Mouse (Mus musculus) MEL (cell line): Measurements from ENCODE around the gene Apbb1. TPM values are rescaled to one million over a fixed set of nuclear protein-coding genes. Genes with fewer than 3 reads are reported as not detected.

Experiments
- DNase-seq: peaks from one replicate; pipeline ENCODE4 v3.0.0; 2011; ENCODE audit warnings: low read depth, low spot score
- H3K27ac ChIP-seq: 2 replicates; pipeline ENCODE4 v1.5.1; 2012; ENCODE audit warnings: low read depth, mild to moderate bottlenecking, control low read depth, low read length, moderate library complexity; ENCODE audit not compliant: control insufficient read depth
- H3K27me3 ChIP-seq, 2 experiments: fragments of 150-350 bp in 1 of 2; sonication (generic) in 1 of 2; 2 replicates each; pipeline ENCODE4 v1.6.1; 2012; ENCODE audit warnings: low read length in 2 of 2, mild to moderate bottlenecking in 2 of 2, improper control_type of control experiment in 1 of 2, moderate library complexity in 1 of 2; ENCODE audit not compliant: insufficient read depth in 2 of 2, control insufficient read depth in 1 of 2
- H3K36me3 ChIP-seq, 2 experiments: 2 replicates each; pipeline ENCODE4 v1.6.1; 2012 to 2014; ENCODE audit warnings: low read length in 2 of 2, improper control_type of control experiment in 1 of 2, inconsistent platforms in 1 of 2, mild to moderate bottlenecking in 1 of 2; ENCODE audit not compliant: insufficient read depth in 2 of 2, control insufficient read depth in 1 of 2
- H3K4me1 ChIP-seq, 2 experiments: fragments of 150-350 bp in 1 of 2; sonication (generic) in 1 of 2; 2 replicates each; pipeline ENCODE4 v1.6.1; 2012; ENCODE audit warnings: low read length in 2 of 2, improper control_type of control experiment in 1 of 2, mild to moderate bottlenecking in 1 of 2; ENCODE audit not compliant: insufficient read depth in 2 of 2, control insufficient read depth in 1 of 2
- H3K4me3 ChIP-seq, 2 experiments: fragments of 150-350 bp in 1 of 2; sonication (generic) in 1 of 2; 2 replicates each; pipeline ENCODE4 v1.5.1; 2012; ENCODE audit warnings: low read depth in 2 of 2, low read length in 2 of 2, mild to moderate bottlenecking in 2 of 2, moderate library complexity in 2 of 2, control low read depth in 1 of 2, improper control_type of control experiment in 1 of 2; ENCODE audit not compliant: control insufficient read depth in 1 of 2, insufficient read depth in 1 of 2
- H3K79me2 ChIP-seq: 2 replicates; pipeline ENCODE4 v1.6.1; 2012; ENCODE audit warnings: mild to moderate bottlenecking, low read length, moderate library complexity; ENCODE audit not compliant: control insufficient read depth, poor library complexity, insufficient read depth
- H3K9ac ChIP-seq: 2 replicates; pipeline ENCODE4 v1.6.1; 2012; ENCODE audit warnings: low read depth, mild to moderate bottlenecking, control low read depth, low read length, moderate library complexity; ENCODE audit not compliant: control insufficient read depth, poor library complexity, severe bottlenecking
- H3K9me3 ChIP-seq: fragments of 150-350 bp; sonication (generic); replicated peaks from 2 replicates; pipeline ENCODE4 v1.6.1; 2012; ENCODE audit warnings: mild to moderate bottlenecking, low read length, improper control_type of control experiment, moderate library complexity; ENCODE audit not compliant: insufficient read depth
- BHLHE40 ChIP-seq: IDR thresholded peaks from 2 replicates; pipeline ENCODE4 v1.6.1; 2012; ENCODE audit warnings: low read depth, mild to moderate bottlenecking, inconsistent platforms, low read length, improper control_type of control experiment, borderline replicate concordance
- CHD1 ChIP-seq: IDR thresholded peaks from 2 replicates; pipeline ENCODE4 v1.6.1; 2012; ENCODE audit warnings: low read depth, mild to moderate bottlenecking, inconsistent platforms, low read length, improper control_type of control experiment
- CHD2 ChIP-seq: IDR thresholded peaks from 2 replicates; pipeline ENCODE4 v1.6.1; 2011; ENCODE audit warnings: low read length, improper control_type of control experiment
- E2F4 ChIP-seq: IDR thresholded peaks from 2 replicates; pipeline ENCODE4 v1.6.1; 2011; ENCODE audit warnings: low read depth, low read length, improper control_type of control experiment, borderline replicate concordance
- ELF1 ChIP-seq: IDR thresholded peaks from 2 replicates; pipeline ENCODE4 v1.6.1; 2014; ENCODE audit warnings: low read depth, mild to moderate bottlenecking, inconsistent platforms, low read length, improper control_type of control experiment, moderate library complexity
- EP300 ChIP-seq, 2 experiments: IDR thresholded peaks; 2 replicates each; pipeline ENCODE4 v1.6.1; 2011; ENCODE audit warnings: improper control_type of control experiment in 2 of 2, low read length in 2 of 2, low read depth in 1 of 2, mild to moderate bottlenecking in 1 of 2
- ETS1 ChIP-seq: IDR thresholded peaks from 2 replicates; pipeline ENCODE4 v1.6.1; 2012; ENCODE audit warnings: low read depth, mild to moderate bottlenecking, inconsistent platforms, low read length, improper control_type of control experiment, moderate library complexity
- GABPA ChIP-seq: IDR thresholded peaks from 2 replicates; pipeline ENCODE4 v1.6.1; 2012; ENCODE audit warnings: low read depth, mild to moderate bottlenecking, inconsistent platforms, low read length, improper control_type of control experiment, moderate library complexity
- HCFC1 ChIP-seq: IDR thresholded peaks from 2 replicates; pipeline ENCODE4 v1.6.1; 2012; ENCODE audit warnings: low read depth, mild to moderate bottlenecking, inconsistent platforms, low read length, improper control_type of control experiment, moderate library complexity
- KAT2A ChIP-seq: conservative IDR thresholded peaks from 2 replicates; pipeline ENCODE4 v1.6.1; 2012; ENCODE audit warnings: low read depth, low read length, improper control_type of control experiment, inconsistent platforms
- MAX ChIP-seq: IDR thresholded peaks from 2 replicates; pipeline ENCODE4 v1.6.1; 2011; ENCODE audit warnings: low read length, improper control_type of control experiment
- MAZ ChIP-seq: IDR thresholded peaks from 2 replicates; pipeline ENCODE4 v1.6.1; 2012; ENCODE audit warnings: low read depth, mild to moderate bottlenecking, inconsistent platforms, low read length, improper control_type of control experiment
- MXI1 ChIP-seq: IDR thresholded peaks from 2 replicates; pipeline ENCODE4 v1.6.1; 2011; ENCODE audit warnings: mild to moderate bottlenecking, low read depth, low read length, improper control_type of control experiment
- MYB ChIP-seq: IDR thresholded peaks from 2 replicates; pipeline ENCODE4 v1.6.1; 2011; ENCODE audit warnings: mild to moderate bottlenecking, low read depth, low read length, improper control_type of control experiment
- MYC ChIP-seq: IDR thresholded peaks from 2 replicates; pipeline ENCODE4 v1.6.1; 2011; ENCODE audit warnings: low read depth, mild to moderate bottlenecking, low read length, improper control_type of control experiment, moderate library complexity
- NELFE ChIP-seq: IDR thresholded peaks from 2 replicates; pipeline ENCODE4 v1.6.1; 2011; ENCODE audit warnings: low read depth, low read length, improper control_type of control experiment
- NRF1 ChIP-seq: IDR thresholded peaks from 2 replicates; pipeline ENCODE4 v1.6.1; 2014; ENCODE audit warnings: low read depth, mild to moderate bottlenecking, inconsistent platforms, low read length, improper control_type of control experiment, moderate library complexity; ENCODE audit not compliant: poor library complexity, insufficient read depth, severe bottlenecking
- POLR2AphosphoS5 ChIP-seq: IDR thresholded peaks from 2 replicates; pipeline ENCODE4 v1.6.1; 2012; ENCODE audit warnings: low read depth, borderline replicate concordance, mild to moderate bottlenecking, inconsistent platforms, low read length, moderate library complexity, mixed read lengths
- RCOR1 ChIP-seq: IDR thresholded peaks from 2 replicates; pipeline ENCODE4 v1.6.1; 2012; ENCODE audit warnings: low read depth, mild to moderate bottlenecking, inconsistent platforms, low read length, improper control_type of control experiment
- SIN3A ChIP-seq: IDR thresholded peaks from 2 replicates; pipeline ENCODE4 v1.6.1; 2012; ENCODE audit warnings: low read length, improper control_type of control experiment, inconsistent platforms
- SMC3 ChIP-seq: IDR thresholded peaks from 2 replicates; pipeline ENCODE4 v1.6.1; 2011; ENCODE audit warnings: low read depth, low read length, improper control_type of control experiment
- TAL1 ChIP-seq: IDR thresholded peaks from 2 replicates; pipeline ENCODE4 v1.6.1; 2012; ENCODE audit warnings: mild to moderate bottlenecking, inconsistent platforms, low read length, moderate library complexity, mixed read lengths
- TBP ChIP-seq: IDR thresholded peaks from 2 replicates; pipeline ENCODE4 v1.8.0; 2011; ENCODE audit warnings: low read depth, low read length, improper control_type of control experiment
- TCF12 ChIP-seq: IDR thresholded peaks from 2 replicates; pipeline ENCODE4 v1.6.1; 2014; ENCODE audit warnings: low read depth, mild to moderate bottlenecking, inconsistent platforms, low read length, improper control_type of control experiment, moderate library complexity
- UBTF ChIP-seq: IDR thresholded peaks from 2 replicates; pipeline ENCODE4 v1.6.1; 2012; ENCODE audit warnings: low read depth, mild to moderate bottlenecking, inconsistent platforms, low read length, improper control_type of control experiment, moderate library complexity, borderline replicate concordance; ENCODE audit not compliant: insufficient read depth
- USF1 ChIP-seq: IDR thresholded peaks from 2 replicates; pipeline ENCODE4 v1.6.1; 2014; ENCODE audit warnings: low read depth, mild to moderate bottlenecking, inconsistent platforms, low read length, improper control_type of control experiment, moderate library complexity
- ZKSCAN1 ChIP-seq: IDR thresholded peaks from 2 replicates; pipeline ENCODE4 v1.6.1; 2012; ENCODE audit warnings: low read depth, mild to moderate bottlenecking, inconsistent platforms, low read length, improper control_type of control experiment, moderate library complexity
- ZNF384 ChIP-seq: IDR thresholded peaks from 2 replicates; pipeline ENCODE4 v1.6.1; 2012; ENCODE audit warnings: low read depth, mild to moderate bottlenecking, inconsistent platforms, low read length, improper control_type of control experiment
- polyA plus RNA-seq, 2 experiments: library from polyadenylated mRNA; stranded (reverse) in 1 of 2; unstranded in 1 of 2; fragments of >175 nt in 1 of 2; fragments of >200 nt in 1 of 2; gene quantifications; 2 replicates each; pipeline versions ENCODE4 v1.2.1 to v1.2.4; 2012; ENCODE audit warnings: low replicate concordance in 2 of 2, low read depth in 1 of 2; ENCODE audit not compliant: insufficient read length in 2 of 2, insufficient read depth in 1 of 2, missing spikeins in 1 of 2
- total RNA-seq: library from RNA; depleted of rRNA; stranded (reverse); fragments of 300-350 nt; gene quantifications from 2 replicates; pipeline ENCODE4 v1.2.3, GENCODE M21; 2012

Gene Apbb1
- total and polyA plus RNA-seq, 3 experiments, result 0.13 TPM; not detected in 2

DNA sequence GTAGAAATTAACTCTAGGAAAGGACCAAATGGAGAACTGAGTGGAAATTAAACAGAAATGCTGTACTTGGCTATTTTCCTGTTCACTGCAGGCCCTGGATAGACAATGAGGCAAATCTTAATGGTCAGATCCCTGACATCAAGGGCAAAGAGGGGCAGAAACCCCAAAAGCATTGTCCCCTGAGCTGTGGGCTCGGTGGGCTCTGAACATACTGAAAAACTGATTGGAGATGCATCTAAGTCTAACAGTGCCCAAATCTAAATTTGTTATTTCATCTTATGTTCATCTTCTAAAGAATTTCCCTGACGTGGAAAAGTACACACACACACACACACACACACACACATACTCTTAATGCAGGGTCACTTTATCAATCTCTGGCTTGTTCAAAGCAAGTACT lies 506 bp upstream of the Apbb1 start:
- Histone ChIP-seq H3K79me2 (no peaks in the 10 kb centered on the region), H3K4me1 (no peaks in the 10 kb centered on the region), H3K27ac (no peak overlapping the region), H3K36me3 (no peaks in the 10 kb centered on the region), H3K4me3 (no peak overlapping the region), H3K9me3 (no peaks in the 10 kb centered on the region), H3K27me3 (no peaks in the 10 kb centered on the region; a peak in 1 of 4 replicates), H3K9ac (no peak overlapping the region)
- DNase-seq, result no peak
- TF ChIP-seq SMC3 (no peak), MAZ (no peak), ELF1 (no peak), RCOR1 (no peak), TCF12 (no peak), NELFE (no peak), MXI1 (no peak), ETS1 (no peak), ZKSCAN1 (no peak), GABPA (no peak), EP300 (IDR thresholded peaks at IDR 0.05; ENCODE audit: low read depth in 1 of 2, low read length in 2 of 2) (no peak), KAT2A (no peak), MYC (no peak), MYB (no peak), E2F4 (no peak), MAX (no peak), NRF1 (no peak), POLR2AphosphoS5 (no peak), USF1 (no peak), UBTF (no peak)

GRCm38 (mm10) chr7:105580627-105581089 lies 795 bp downstream of the Apbb1 start:
- Histone ChIP-seq H3K79me2 (no peaks in the 10 kb centered on the region), H3K9ac (no peak overlapping the region), H3K27me3 (no peaks in the 10 kb centered on the region; a peak in 1 of 4 replicates), H3K9me3 (no peaks in the 10 kb centered on the region), H3K36me3 (no peaks in the 10 kb centered on the region), H3K4me1 (no peaks in the 10 kb centered on the region), H3K4me3 (no peak overlapping the region), H3K27ac (no peak overlapping the region)
- no peak for DNase-seq
- TF ChIP-seq TAL1 (no peak), ZNF384 (no peak), E2F4 (no peak), CHD2 (no peak), CHD1 (no peak), BHLHE40 (no peak), KAT2A (no peak), ELF1 (no peak), UBTF (no peak), NRF1 (no peak), TBP (no peak), HCFC1 (no peak), SIN3A (no peak), EP300 (IDR thresholded peaks at IDR 0.05; ENCODE audit: low read depth in 1 of 2, low read length in 2 of 2) (no peak)
